Mouse (Mus musculus) lung, postnatal 25 days (tissue): ENCODE results near the gene Pacs2.
A peak's percentile ranks its signal among the peaks of the same experiment; 100 is the strongest.

Experiments
- DNase-seq: peaks from one replicate; pipeline ENCODE4 v3.0.0; 2022; ENCODE audit warnings: low spot score

The Pacs2 gene

GRCm38 (mm10) chr12:113089107-113089506, 74.8 kb downstream of the Pacs2 start:
- DNase-seq, result no peak

- no peak for DNase-seq
Measured at GRCm38 (mm10) chr12:113090053-113090452, 75.7 kb downstream of the Pacs2 start.

GRCm38 (mm10) chr12:113097040-113097439, 82.7 kb downstream of the Pacs2 start:
- no peak for DNase-seq

- peak; percentile 25 for DNase-seq
Measured at GRCm38 (mm10) chr12:113097749-113098281, 83.5 kb downstream of the Pacs2 start, which contains the start of gene Mta1. Gene Mta1 (plus strand): TSS chr12:113098278.

- DNase-seq, result no peak
Measured at GRCm38 (mm10) chr12:113098530-113099151, 84.3 kb downstream of the Pacs2 start.

- DNase-seq, result no peak
Measured at GRCm38 (mm10) chr12:113099470-113100237, 85.3 kb downstream of the Pacs2 start.

- peak; percentile 32 for DNase-seq
Measured at GRCm38 (mm10) chr12:113100448-113101076, 86.3 kb downstream of the Pacs2 start.

- no peak for DNase-seq
Measured at GRCm38 (mm10) chr12:113101251-113101960, 87.1 kb downstream of the Pacs2 start.

GRCm38 (mm10) chr12:113102461-113102860, 88.2 kb downstream of the Pacs2 start:
- peak; percentile 60 for DNase-seq

- DNase-seq, result no peak
Measured at GRCm38 (mm10) chr12:113103846-113104451, 89.6 kb downstream of the Pacs2 start.

GRCm38 (mm10) chr12:113106386-113106785, 92.1 kb downstream of the Pacs2 start:
- peak; percentile 47 for DNase-seq

- DNase-seq, result no peak
Measured at GRCm38 (mm10) chr12:113107431-113108124, 93.3 kb downstream of the Pacs2 start.

- no peak for DNase-seq
Measured at GRCm38 (mm10) chr12:113108528-113109283, 94.4 kb downstream of the Pacs2 start.

GRCm38 (mm10) chr12:113109801-113110200, 95.5 kb downstream of the Pacs2 start:
- no peak for DNase-seq

- DNase-seq, result no peak
Measured at GRCm38 (mm10) chr12:113114141-113114540, 99.8 kb downstream of the Pacs2 start.

GRCm38 (mm10) chr12:113114856-113115538, 100.7 kb downstream of the Pacs2 start:
- no peak for DNase-seq

GRCm38 (mm10) chr12:113119516-113120410, 105.5 kb downstream of the Pacs2 start:
- DNase-seq, result peak; percentile 87
